Mouse (Mus musculus) ES-E14 (cell line): ENCODE measurements around the gene Nkiras1. TPM values are rescaled to one million over a fixed set of nuclear protein-coding genes. Genes with fewer than 3 reads are reported as not detected.

Source experiments
- DNase-seq: peaks from one replicate; pipeline ENCODE4 v3.0.0-alpha.2; 2013; ENCODE audit warnings: low read depth, low spot score
- H3K27ac ChIP-seq: 2 replicates; pipeline ENCODE4 v1.5.1; 2012; ENCODE audit warnings: low read depth, mild to moderate bottlenecking, low read length, moderate library complexity, mixed read lengths; ENCODE audit not compliant: poor library complexity, insufficient read depth, severe bottlenecking
- H3K36me3 ChIP-seq: 2 replicates; pipeline ENCODE4 v1.6.1; 2012; ENCODE audit warnings: mild to moderate bottlenecking, low read length, moderate library complexity, mixed read lengths; ENCODE audit not compliant: control insufficient read depth, poor library complexity, insufficient read depth, severe bottlenecking
- H3K4me1 ChIP-seq, 2 experiments: fragments of 150-350 bp in 1 of 2; sonication (generic) in 1 of 2; 2 replicates each; pipeline ENCODE4 v1.6.1; 2012; ENCODE audit warnings: low read length in 2 of 2, mild to moderate bottlenecking in 1 of 2, mixed read lengths in 1 of 2; ENCODE audit not compliant: control insufficient read depth in 2 of 2, insufficient read depth in 2 of 2, poor library complexity in 1 of 2
- H3K4me3 ChIP-seq, 2 experiments: fragments of 150-350 bp in 1 of 2; sonication (generic) in 1 of 2; 2 replicates each; pipeline ENCODE4 v1.5.1; 2012; ENCODE audit warnings: low read length in 2 of 2, low read depth in 1 of 2, mild to moderate bottlenecking in 1 of 2, mixed read lengths in 1 of 2; ENCODE audit not compliant: insufficient read depth in 1 of 2, poor library complexity in 1 of 2, severe bottlenecking in 1 of 2
- H3K9ac ChIP-seq: 2 replicates; pipeline ENCODE4 v1.6.1; 2012; ENCODE audit warnings: low read depth, mild to moderate bottlenecking, low read length, mixed read lengths; ENCODE audit not compliant: poor library complexity, insufficient read depth, severe bottlenecking
- H3K9me3 ChIP-seq: fragments of 150-350 bp; sonication (generic); 2 replicates; pipeline ENCODE4 v1.6.1; 2012; ENCODE audit warnings: low read depth, mild to moderate bottlenecking, low read length; ENCODE audit not compliant: control insufficient read depth, insufficient read depth
- CHD2 ChIP-seq: IDR thresholded peaks from 2 replicates; pipeline ENCODE4 v1.6.1; 2014; ENCODE audit warnings: mild to moderate bottlenecking, low read depth, low read length, inconsistent platforms
- HCFC1 ChIP-seq: IDR thresholded peaks from 2 replicates; pipeline ENCODE4 v1.6.1; 2012; ENCODE audit warnings: low read length, inconsistent platforms, borderline replicate concordance; ENCODE audit not compliant: insufficient read depth
- MAFK ChIP-seq: IDR thresholded peaks from 2 replicates; pipeline ENCODE4 v1.6.1; 2014; ENCODE audit warnings: mild to moderate bottlenecking, low read depth, low read length, inconsistent platforms; ENCODE audit not compliant: insufficient read depth
- ZC3H11A ChIP-seq: IDR thresholded peaks from 2 replicates; pipeline ENCODE4 v1.6.1; 2012; ENCODE audit warnings: low read depth, mild to moderate bottlenecking, inconsistent platforms, low read length, borderline replicate concordance
- ZNF384 ChIP-seq: IDR thresholded peaks from 2 replicates; pipeline ENCODE4 v1.6.1; 2012; ENCODE audit warnings: low read depth, low read length, inconsistent platforms
- in situ Hi-C, 2 experiments: fragments of 600-800 bp; cut with MboI; formaldehyde crosslinking; loops; one replicate each; pipeline ENCODE4 v1.15.1; 2025; ENCODE audit warnings: low sequenced_read_pairs in 2 of 2, inconsistent platforms in 1 of 2; ENCODE audit not compliant: unreplicated experiment in 2 of 2
- total RNA-seq: library from RNA; depleted of rRNA; stranded (reverse); fragments of 300-350 nt; gene quantifications from 2 replicates; pipeline ENCODE4 v1.2.3, GENCODE M21; 2012; rRNA removed

Nkiras1 gene
- total RNA-seq, 1 experiment, result 8.1 TPM

DNA sequence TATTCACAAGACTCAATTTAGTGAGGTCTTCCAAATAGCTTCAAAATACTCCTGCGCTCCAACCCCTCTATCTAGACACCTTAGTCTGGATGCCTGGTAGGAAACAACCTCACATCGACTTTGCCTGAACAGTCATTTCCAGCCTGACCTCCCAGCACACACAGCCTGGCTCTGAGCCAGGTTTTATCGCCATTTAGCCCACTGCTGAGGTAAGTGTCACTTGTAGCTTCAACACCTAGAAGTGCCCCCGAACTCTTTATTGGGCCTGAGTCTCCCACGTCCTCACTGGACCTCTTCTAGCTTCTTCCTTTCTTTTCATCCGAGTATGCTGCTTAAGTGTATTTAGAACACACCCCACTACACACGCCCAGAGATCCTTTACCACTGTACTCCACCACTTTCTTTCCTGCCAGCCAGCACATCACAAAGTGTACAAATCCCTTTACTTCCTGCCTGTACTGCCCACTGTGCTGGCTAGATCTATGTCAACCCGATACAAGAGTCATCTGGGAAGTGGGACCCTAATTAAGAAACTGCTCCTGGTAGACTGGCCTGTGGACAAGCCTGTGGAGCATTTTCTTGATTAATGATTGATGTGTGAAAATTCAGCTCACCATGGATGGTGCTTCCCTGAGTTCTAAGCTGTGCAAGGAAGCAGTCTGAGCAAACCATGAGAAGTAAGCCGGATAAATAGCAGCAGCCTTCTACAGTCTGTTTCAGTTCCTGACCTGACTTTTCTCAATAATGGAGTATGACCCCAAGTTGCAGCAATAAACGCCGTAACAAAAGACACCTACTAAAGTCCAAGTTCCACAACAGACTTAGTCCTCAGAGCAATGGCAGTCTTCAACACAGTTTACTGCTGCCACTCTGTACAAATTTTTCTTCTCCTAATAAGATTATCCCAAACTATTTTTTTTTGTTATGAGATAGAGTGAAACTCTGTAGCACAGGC is 46.8 kb downstream of the Nkiras1 start:
- H3K36me3 ChIP-seq, result no peaks in the 10 kb centered on the region
- no peak for DNase-seq
- no peak overlapping the region for H3K9ac ChIP-seq
- TF ChIP-seq MAFK (no peak), ZC3H11A (no peak), ZNF384 (no peak), HCFC1 (no peak)
- peaks cover 0 to 3% of the 10 kb centered on the region in 2 experiments; a peak in 1 of 4 replicates for H3K4me1 ChIP-seq
- H3K4me3 ChIP-seq, result no peak overlapping the region
- no peaks in the 10 kb centered on the region for H3K9me3 ChIP-seq
- in situ Hi-C loops, result no loop called here
- H3K27ac ChIP-seq, result no peak overlapping the region

- TF ChIP-seq ZNF384, result no peak
- no peak for TF ChIP-seq CHD2
- TF ChIP-seq ZC3H11A, result no peak
- TF ChIP-seq HCFC1, result no peak
- TF ChIP-seq MAFK, result no peak
- Histone ChIP-seq H3K36me3 (no peaks in the 10 kb centered on the region; the same call in 1 of the 2 replicates), H3K27ac (no peak overlapping the region), H3K9me3 (no peaks in the 10 kb centered on the region), H3K9ac (peak overlapping the region; percentile 61), H3K4me1 (peaks cover 2 to 5% of the 10 kb centered on the region in 2 experiments; a peak in 2 of 4 replicates), H3K4me3 (peak overlapping the region; percentile 58 to 62)
- no peak for DNase-seq
- in situ Hi-C loops, result no loop called here
These were observed 56.2 kb downstream of the Nkiras1 start for GRCm38 (mm10) chr14:18326968-18327672.

- Histone ChIP-seq H3K36me3 (no peaks in the 10 kb centered on the region; the same call in 1 of the 2 replicates), H3K9me3 (no peaks in the 10 kb centered on the region), H3K9ac (peak overlapping the region; percentile 79), H3K4me3 (peak overlapping the region; percentile 80 to 82), H3K27ac (no peak overlapping the region), H3K4me1 (peaks cover 2 to 5% of the 10 kb centered on the region in 2 experiments; a peak in 2 of 4 replicates)
- TF ChIP-seq MAFK (no peak), ZNF384 (no peak), HCFC1 (no peak), CHD2 (no peak), ZC3H11A (no peak)
- in situ Hi-C loops, result no loop called here
- no peak for DNase-seq
These were observed 60.1 kb downstream of the Nkiras1 start for GRCm38 (mm10) chr14:18330789-18331692.

DNA sequence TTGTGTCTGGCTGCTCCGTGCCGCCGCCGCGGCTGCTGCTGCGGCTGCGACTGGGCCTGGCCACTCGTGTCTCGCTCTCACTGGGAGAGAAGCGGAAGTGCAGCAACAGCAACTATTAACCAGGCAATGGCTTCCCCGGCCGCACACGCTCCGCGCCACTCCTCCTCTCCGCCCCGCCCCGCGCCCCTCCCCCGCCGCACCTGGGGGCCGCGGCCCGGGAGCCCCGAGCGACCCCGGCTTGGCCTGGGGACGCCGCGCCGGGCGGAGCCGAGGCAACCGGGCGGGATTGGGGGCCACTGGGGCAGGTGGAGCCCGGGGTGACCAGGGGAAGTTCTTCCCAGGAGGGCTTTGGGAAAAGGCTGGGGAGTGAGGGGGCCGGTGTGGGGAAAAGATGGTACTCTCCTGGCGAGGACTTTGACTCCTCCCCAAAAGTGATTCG is 60.8 kb downstream of the Nkiras1 start, which contains the start of gene Ube2e1:
TSS of gene Ube2e1 (minus strand) at position 167 of the 439 bp plus-strand sequence.
- H3K4me3 ChIP-seq, result peak within 1 kb of the TSS; percentile 80 to 82
- H3K9me3 ChIP-seq, result no peaks in the 10 kb centered on the region
- H3K4me1 ChIP-seq, result peaks cover 0 to 5% of the 10 kb centered on the region in 2 experiments; a peak in 2 of 4 replicates
- H3K9ac ChIP-seq, result peak within 1 kb of the TSS; percentile 79
- in situ Hi-C loops, result no loop called here
- no peaks in the 10 kb centered on the region; the same call in 1 of the 2 replicates for H3K36me3 ChIP-seq
- TF ChIP-seq ZNF384 (no peak), ZC3H11A (no peak), CHD2 (no peak), MAFK (no peak), HCFC1 (no peak)
- no peak for DNase-seq
- H3K27ac ChIP-seq, result no peak within 1 kb of the TSS

Other genes with a start within 250 kb of the Nkiras1 start
- 18.7 TPM in 2 replicates for gene Nr1d2, start 32.0 kb upstream of the Nkiras1 start, total RNA-seq
- gene Rpl15, start 255 bp downstream of the Nkiras1 start, total RNA-seq, result 1,492 and 1,639 TPM in 2 replicates
- 10.7 and 17.0 TPM in 2 replicates for gene Ube2e1, start 60.7 kb downstream of the Nkiras1 start, total RNA-seq